Mouse (Mus musculus): Measurements from ENCODE around the gene Ifnlr1. TPM values are rescaled to one million over a fixed set of nuclear protein-coding genes. Genes with fewer than 3 reads are reported as not detected.
A peak's percentile ranks its signal among the peaks of the same experiment; 100 is the strongest.

Gene Ifnlr1
- polyA plus RNA-seq, 1 experiment from 2014 or later = 2.9 TPM

GRCm38 (mm10) chr4:135676476-135676875 is 9.6 kb upstream of the Ifnlr1 start:
- no peak overlapping the region for H3K4me3 ChIP-seq (ENCODE audit: low read depth, low read length)
- no peaks in the 10 kb centered on the region for H3K27me3 ChIP-seq (replicated peaks; ENCODE audit: control insufficient read depth, insufficient read depth, low read length)
- no peaks in the 10 kb centered on the region for H3K4me1 ChIP-seq (replicated peaks; ENCODE audit: control insufficient read depth, insufficient read depth, low read length)
- no peak overlapping the region for H3K4me2 ChIP-seq (ENCODE audit: low read length)
- H3K27ac ChIP-seq (ENCODE audit: low read depth) = no peak overlapping the region
- H3K9ac ChIP-seq (ENCODE audit: low read length) = no peak overlapping the region
- WGBS = 62% methylated on average over 5 of the region's 5 CpGs
- H3K9me3 ChIP-seq (ENCODE audit: control insufficient read depth, low read length) = no peaks in the 10 kb centered on the region
- ATAC-seq (replicated peaks; ENCODE audit: low FRiP score, low TSS enrichment, low read depth) (no peak; the same call in 1 of the 2 replicates), DNase-seq (ENCODE audit: low spot score) (no peak)
- H3K36me3 ChIP-seq (ENCODE audit: control insufficient read depth, insufficient read depth, low read length) = no peaks in the 10 kb centered on the region

GRCm38 (mm10) chr4:135679316-135679715 is 6.8 kb upstream of the Ifnlr1 start:
- H3K4me1 ChIP-seq (replicated peaks; ENCODE audit: control insufficient read depth, insufficient read depth, low read length) = peaks cover 4% of the 10 kb centered on the region; the same call in 1 of the 2 replicates
- ATAC-seq (replicated peaks; ENCODE audit: low FRiP score, low TSS enrichment, low read depth) (no peak), DNase-seq (ENCODE audit: low spot score) (no peak)
- no peak overlapping the region for H3K27ac ChIP-seq (ENCODE audit: low read depth)
- no peaks in the 10 kb centered on the region for H3K36me3 ChIP-seq (ENCODE audit: control insufficient read depth, insufficient read depth, low read length)
- H3K4me2 ChIP-seq (ENCODE audit: low read length) = no peak overlapping the region
- H3K9me3 ChIP-seq (ENCODE audit: control insufficient read depth, low read length) = no peaks in the 10 kb centered on the region
- H3K4me3 ChIP-seq (ENCODE audit: low read depth, low read length) = no peak overlapping the region
- WGBS = 73% methylated on average over 4 of the region's 4 CpGs
- H3K9ac ChIP-seq (ENCODE audit: low read length) = no peak overlapping the region
- H3K27me3 ChIP-seq (replicated peaks; ENCODE audit: control insufficient read depth, insufficient read depth, low read length) = peaks cover 1% of the 10 kb centered on the region; the same call in 1 of the 2 replicates

GRCm38 (mm10) chr4:135681789-135682188 is 4.3 kb upstream of the Ifnlr1 start:
- no peak overlapping the region for H3K27ac ChIP-seq (ENCODE audit: low read depth)
- no peak overlapping the region for H3K9ac ChIP-seq (ENCODE audit: low read length)
- 69% methylated on average over 5 of the region's 5 CpGs for WGBS
- peaks cover 19% of the 10 kb centered on the region for H3K27me3 ChIP-seq (replicated peaks; ENCODE audit: control insufficient read depth, insufficient read depth, low read length)
- no peak overlapping the region for H3K4me3 ChIP-seq (ENCODE audit: low read depth, low read length)
- no peak for ATAC-seq (replicated peaks; ENCODE audit: low FRiP score, low TSS enrichment, low read depth)
- peaks cover 4% of the 10 kb centered on the region; the same call in 1 of the 2 replicates for H3K4me1 ChIP-seq (replicated peaks; ENCODE audit: control insufficient read depth, insufficient read depth, low read length)
- no peaks in the 10 kb centered on the region for H3K36me3 ChIP-seq (ENCODE audit: control insufficient read depth, insufficient read depth, low read length)
- H3K4me2 ChIP-seq (ENCODE audit: low read length) = no peak overlapping the region
- H3K9me3 ChIP-seq (ENCODE audit: control insufficient read depth, low read length) = no peaks in the 10 kb centered on the region
- no peak for DNase-seq (ENCODE audit: low spot score)

- ATAC-seq (replicated peaks; ENCODE audit: low FRiP score, low TSS enrichment, low read depth) = no peak
- no peak overlapping the region for H3K4me3 ChIP-seq (ENCODE audit: low read depth, low read length)
- DNase-seq (ENCODE audit: low spot score) = peak; percentile 69
Observed at GRCm38 (mm10) chr4:135683553-135683952, 2.5 kb upstream of the Ifnlr1 start.

GRCm38 (mm10) chr4:135684731-135685130 is 1.4 kb upstream of the Ifnlr1 start:
- H3K4me1 ChIP-seq (replicated peaks; ENCODE audit: control insufficient read depth, insufficient read depth, low read length) = peaks cover 4% of the 10 kb centered on the region; the same call in 1 of the 2 replicates
- no peak overlapping the region for H3K27ac ChIP-seq (ENCODE audit: low read depth)
- no peak for ATAC-seq (replicated peaks; ENCODE audit: low FRiP score, low TSS enrichment, low read depth)
- no peak overlapping the region for H3K4me2 ChIP-seq (ENCODE audit: low read length)
- no peaks in the 10 kb centered on the region for H3K36me3 ChIP-seq (ENCODE audit: control insufficient read depth, insufficient read depth, low read length)
- peaks cover 34% of the 10 kb centered on the region for H3K27me3 ChIP-seq (replicated peaks; ENCODE audit: control insufficient read depth, insufficient read depth, low read length)
- H3K4me3 ChIP-seq (ENCODE audit: low read depth, low read length) = no peak overlapping the region
- 32% methylated on average over 3 of the region's 3 CpGs for WGBS
- H3K9me3 ChIP-seq (ENCODE audit: control insufficient read depth, low read length) = no peaks in the 10 kb centered on the region
- no peak for DNase-seq (ENCODE audit: low spot score)
- no peak overlapping the region for H3K9ac ChIP-seq (ENCODE audit: low read length)

More at GRCm38 (mm10) chr4:135683553-135683952, 2.5 kb upstream of the Ifnlr1 start:
- Histone ChIP-seq H3K27me3 (replicated peaks; ENCODE audit: control insufficient read depth, insufficient read depth, low read length) (peaks cover 32% of the 10 kb centered on the region), H3K9me3 (ENCODE audit: control insufficient read depth, low read length) (no peaks in the 10 kb centered on the region), H3K4me2 (ENCODE audit: low read length) (no peak overlapping the region), H3K9ac (ENCODE audit: low read length) (no peak overlapping the region), H3K36me3 (ENCODE audit: control insufficient read depth, insufficient read depth, low read length) (no peaks in the 10 kb centered on the region), H3K27ac (ENCODE audit: low read depth) (no peak overlapping the region), H3K4me1 (replicated peaks; ENCODE audit: control insufficient read depth, insufficient read depth, low read length) (peaks cover 4% of the 10 kb centered on the region; the same call in 1 of the 2 replicates)
- WGBS = 12% methylated on average over 4 of the region's 4 CpGs

- DNase-seq (ENCODE audit: low spot score) (peak; percentile 80), ATAC-seq (replicated peaks; ENCODE audit: low FRiP score, low TSS enrichment, low read depth) (peak; percentile 34; the same call in 1 of the 2 replicates)
- WGBS = under 1% methylated on average over 21 of the region's 21 CpGs
- Histone ChIP-seq H3K4me3 (ENCODE audit: low read depth, low read length) (peak overlapping the region; percentile 56), H3K4me2 (ENCODE audit: low read length) (peak overlapping the region; percentile 96), H3K9ac (ENCODE audit: low read length) (peak overlapping the region; percentile 59), H3K4me1 (replicated peaks; ENCODE audit: control insufficient read depth, insufficient read depth, low read length) (peaks cover 4% of the 10 kb centered on the region; the same call in 1 of the 2 replicates), H3K36me3 (ENCODE audit: control insufficient read depth, insufficient read depth, low read length) (no peaks in the 10 kb centered on the region), H3K27ac (ENCODE audit: low read depth) (no peak overlapping the region), H3K9me3 (ENCODE audit: control insufficient read depth, low read length) (no peaks in the 10 kb centered on the region), H3K27me3 (replicated peaks; ENCODE audit: control insufficient read depth, insufficient read depth, low read length) (peaks cover 34% of the 10 kb centered on the region)
Observed at GRCm38 (mm10) chr4:135686568-135686953, 474 bp downstream of the Ifnlr1 start.

GRCm38 (mm10) chr4:135689797-135690196 is 3.7 kb downstream of the Ifnlr1 start:
- no peaks in the 10 kb centered on the region for H3K4me1 ChIP-seq (replicated peaks; ENCODE audit: control insufficient read depth, insufficient read depth, low read length)
- H3K27ac ChIP-seq (ENCODE audit: low read depth) = no peak overlapping the region
- 89% methylated on average over 7 of the region's 7 CpGs for WGBS
- DNase-seq (ENCODE audit: low spot score) (no peak), ATAC-seq (replicated peaks; ENCODE audit: low FRiP score, low TSS enrichment, low read depth) (no peak)
- H3K9me3 ChIP-seq (ENCODE audit: control insufficient read depth, low read length) = no peaks in the 10 kb centered on the region
- no peaks in the 10 kb centered on the region for H3K36me3 ChIP-seq (ENCODE audit: control insufficient read depth, insufficient read depth, low read length)
- no peak overlapping the region for H3K4me2 ChIP-seq (ENCODE audit: low read length)
- H3K4me3 ChIP-seq (ENCODE audit: low read depth, low read length) = no peak overlapping the region
- peaks cover 28% of the 10 kb centered on the region for H3K27me3 ChIP-seq (replicated peaks; ENCODE audit: control insufficient read depth, insufficient read depth, low read length)
- H3K9ac ChIP-seq (ENCODE audit: low read length) = no peak overlapping the region

GRCm38 (mm10) chr4:135690241-135690640 is 4.2 kb downstream of the Ifnlr1 start:
- H3K4me1 ChIP-seq (replicated peaks; ENCODE audit: control insufficient read depth, insufficient read depth, low read length) = no peaks in the 10 kb centered on the region
- 78% methylated on average over 11 of the region's 11 CpGs for WGBS
- H3K4me3 ChIP-seq (ENCODE audit: low read depth, low read length) = no peak overlapping the region
- no peak overlapping the region for H3K9ac ChIP-seq (ENCODE audit: low read length)
- ATAC-seq (replicated peaks; ENCODE audit: low FRiP score, low TSS enrichment, low read depth) = no peak
- peaks cover 24% of the 10 kb centered on the region for H3K27me3 ChIP-seq (replicated peaks; ENCODE audit: control insufficient read depth, insufficient read depth, low read length)
- H3K4me2 ChIP-seq (ENCODE audit: low read length) = no peak overlapping the region
- H3K36me3 ChIP-seq (ENCODE audit: control insufficient read depth, insufficient read depth, low read length) = no peaks in the 10 kb centered on the region
- DNase-seq (ENCODE audit: low spot score) = no peak
- H3K9me3 ChIP-seq (ENCODE audit: control insufficient read depth, low read length) = no peaks in the 10 kb centered on the region
- no peak overlapping the region for H3K27ac ChIP-seq (ENCODE audit: low read depth)

- H3K9ac ChIP-seq (ENCODE audit: low read length) = no peak overlapping the region
- H3K4me3 ChIP-seq (ENCODE audit: low read depth, low read length) = no peak overlapping the region
- 0 out of 2 replicates have a peak, but pooled peaks cover 4% of the 10 kb centered on the region for H3K27me3 ChIP-seq (replicated peaks; ENCODE audit: control insufficient read depth, insufficient read depth, low read length)
- no peak overlapping the region for H3K27ac ChIP-seq (ENCODE audit: low read depth)
- H3K4me1 ChIP-seq (replicated peaks; ENCODE audit: control insufficient read depth, insufficient read depth, low read length) = no peaks in the 10 kb centered on the region
- no peak for DNase-seq (ENCODE audit: low spot score)
- 0 out of 2 replicates have a peak, but pooled peaks cover 3% of the 10 kb centered on the region for H3K9me3 ChIP-seq (ENCODE audit: control insufficient read depth, low read length)
- no peaks in the 10 kb centered on the region for H3K36me3 ChIP-seq (ENCODE audit: control insufficient read depth, insufficient read depth, low read length)
- 71% methylated on average over 4 of the region's 4 CpGs for WGBS
- no peak for ATAC-seq (replicated peaks; ENCODE audit: low FRiP score, low TSS enrichment, low read depth)
- no peak overlapping the region for H3K4me2 ChIP-seq (ENCODE audit: low read length)
Observed at GRCm38 (mm10) chr4:135692916-135693315, 6.8 kb downstream of the Ifnlr1 start.
